Mouse (Mus musculus): ENCODE measurements around the gene Tapbp.

GRCm38 (mm10) chr17:33902491-33902890, 13.2 kb upstream of the Tapbp start:
- TF ChIP-seq CTCF (IDR thresholded peaks at IDR 0.05; ENCODE audit: low read depth, low read length) = no peak
- TF ChIP-seq POLR2A (IDR thresholded peaks at IDR 0.05; ENCODE audit: insufficient read depth, low read length) = no peak
- no peak for TF ChIP-seq EP300 (IDR thresholded peaks at IDR 0.05; ENCODE audit: insufficient read depth, low read depth, low read length)

Data from ES-Bruce4 (cell line).